Mouse (Mus musculus) MEL (cell line): ENCODE results near the gene Arhgap28.

Experiments used
- CTCF ChIP-seq, 3 experiments: IDR thresholded peaks in 2 of 3; conservative IDR thresholded peaks in 1 of 3; 2 replicates each; pipeline ENCODE4 v1.5.1; 2011 to 2012; ENCODE audit warnings: low read length in 3 of 3, low read depth in 2 of 3, mild to moderate bottlenecking in 2 of 3, improper control_type of control experiment in 1 of 3, inconsistent platforms in 1 of 3, mixed read lengths in 1 of 3, moderate library complexity in 1 of 3; ENCODE audit not compliant: control insufficient read depth in 1 of 3, insufficient read depth in 1 of 3, poor library complexity in 1 of 3, severe bottlenecking in 1 of 3
- ELF1 ChIP-seq: IDR thresholded peaks from 2 replicates; pipeline ENCODE4 v1.6.1; 2014; ENCODE audit warnings: low read depth, mild to moderate bottlenecking, inconsistent platforms, low read length, improper control_type of control experiment, moderate library complexity
- EP300 ChIP-seq, 2 experiments: IDR thresholded peaks; 2 replicates each; pipeline ENCODE4 v1.6.1; 2011; ENCODE audit warnings: improper control_type of control experiment in 2 of 2, low read length in 2 of 2, low read depth in 1 of 2, mild to moderate bottlenecking in 1 of 2
- GABPA ChIP-seq: IDR thresholded peaks from 2 replicates; pipeline ENCODE4 v1.6.1; 2012; ENCODE audit warnings: low read depth, mild to moderate bottlenecking, inconsistent platforms, low read length, improper control_type of control experiment, moderate library complexity
- GATA1 ChIP-seq: IDR thresholded peaks from 2 replicates; pipeline ENCODE4 v1.6.1; 2011; ENCODE audit warnings: low read depth, low read length, improper control_type of control experiment
- MAX ChIP-seq: IDR thresholded peaks from 2 replicates; pipeline ENCODE4 v1.6.1; 2011; ENCODE audit warnings: low read length, improper control_type of control experiment
- MXI1 ChIP-seq: IDR thresholded peaks from 2 replicates; pipeline ENCODE4 v1.6.1; 2011; ENCODE audit warnings: mild to moderate bottlenecking, low read depth, low read length, improper control_type of control experiment
- POLR2A ChIP-seq, 2 experiments: IDR thresholded peaks; 2 replicates each; pipeline ENCODE4 v1.6.1; 2011 to 2012; ENCODE audit warnings: low read length in 2 of 2, mild to moderate bottlenecking in 2 of 2, control low read depth in 1 of 2, improper control_type of control experiment in 1 of 2, low read depth in 1 of 2, moderate library complexity in 1 of 2; ENCODE audit not compliant: control insufficient read depth in 1 of 2, insufficient read depth in 1 of 2, poor library complexity in 1 of 2
- RAD21 ChIP-seq: IDR thresholded peaks from 2 replicates; pipeline ENCODE4 v1.6.1; 2011; ENCODE audit warnings: mild to moderate bottlenecking, low read depth, low read length, improper control_type of control experiment
- TAL1 ChIP-seq: IDR thresholded peaks from 2 replicates; pipeline ENCODE4 v1.6.1; 2012; ENCODE audit warnings: mild to moderate bottlenecking, inconsistent platforms, low read length, moderate library complexity, mixed read lengths
- USF1 ChIP-seq: IDR thresholded peaks from 2 replicates; pipeline ENCODE4 v1.6.1; 2014; ENCODE audit warnings: low read depth, mild to moderate bottlenecking, inconsistent platforms, low read length, improper control_type of control experiment, moderate library complexity
- USF2 ChIP-seq, 2 experiments: IDR thresholded peaks; 2 replicates each; pipeline ENCODE4 v1.6.1; 2011 to 2012; ENCODE audit warnings: improper control_type of control experiment in 2 of 2, low read length in 2 of 2, borderline replicate concordance in 1 of 2, inconsistent platforms in 1 of 2, low read depth in 1 of 2, mild to moderate bottlenecking in 1 of 2; ENCODE audit not compliant: insufficient read depth in 1 of 2

- no peak for TF ChIP-seq CTCF (IDR thresholded peaks at IDR 0.05 in 2 of 3, conservative IDR thresholded peaks at IDR 0.05 in 1 of 3; ENCODE audit: control insufficient read depth in 1 of 3, insufficient read depth in 1 of 3, low read depth in 2 of 3, low read length in 3 of 3, poor library complexity in 1 of 3, severe bottlenecking in 1 of 3)
- no peak for TF ChIP-seq POLR2A (IDR thresholded peaks at IDR 0.05; ENCODE audit: control insufficient read depth in 1 of 2, insufficient read depth in 1 of 2, low read depth in 1 of 2, low read length in 2 of 2, poor library complexity in 1 of 2)
- TF ChIP-seq ELF1, result no peak
- no peak for TF ChIP-seq EP300 (IDR thresholded peaks at IDR 0.05; ENCODE audit: low read depth in 1 of 2, low read length in 2 of 2)
- no peak for TF ChIP-seq USF2 (IDR thresholded peaks at IDR 0.05; ENCODE audit: borderline replicate concordance in 1 of 2, insufficient read depth in 1 of 2, low read depth in 1 of 2, low read length in 2 of 2)
- no peak for TF ChIP-seq MAX
- TF ChIP-seq GABPA, result no peak
- no peak for TF ChIP-seq USF1
- TF ChIP-seq RAD21, result no peak
- no peak for TF ChIP-seq MXI1
- no peak for TF ChIP-seq GATA1
- no peak for TF ChIP-seq TAL1
Observed at GRCm38 (mm10) chr17:68024327-68024726, 20.4 kb upstream of the Arhgap28 start.
